Mouse (Mus musculus) layer of hippocampus, postnatal 14 days (tissue): Measurements from ENCODE around the gene Adarb2. TPM values are rescaled to one million over a fixed set of nuclear protein-coding genes. Genes with fewer than 3 reads are reported as not detected.

Experiments
- DNase-seq, 2 experiments: peaks; one replicate each; pipeline ENCODE4 v3.0.0; 2021 to 2022; ENCODE audit warnings: low spot score in 2 of 2, mixed read lengths in 1 of 2
- total RNA-seq, 2 experiments: library from RNA; stranded (reverse); gene quantifications; 2 replicates each; pipeline ENCODE4 v1.2.3; 2021

Adarb2 gene
- total RNA-seq, 2 experiments from 2014 or later: 30.5 to 35.8 TPM

DNA sequence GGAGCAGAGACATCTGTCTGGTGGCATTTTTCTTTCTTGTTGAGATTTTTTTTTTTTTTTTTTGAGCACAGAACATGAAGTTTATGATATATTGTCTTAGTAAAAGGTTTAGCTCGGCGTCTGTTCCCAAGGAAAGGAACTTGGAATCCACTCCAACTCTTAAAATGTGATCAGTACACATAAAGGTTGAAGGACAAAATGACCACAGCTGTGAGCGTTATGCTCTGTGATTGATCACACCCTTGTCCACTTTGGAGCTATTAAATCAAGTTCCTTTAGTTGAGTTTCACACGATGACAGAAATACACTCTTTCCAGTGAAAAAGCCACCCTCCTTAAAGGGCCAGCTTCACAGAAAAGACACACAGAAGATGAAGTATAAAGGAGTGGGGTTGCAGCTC lies 568.0 kb downstream of the Adarb2 start:
- no peak for DNase-seq

DNA sequence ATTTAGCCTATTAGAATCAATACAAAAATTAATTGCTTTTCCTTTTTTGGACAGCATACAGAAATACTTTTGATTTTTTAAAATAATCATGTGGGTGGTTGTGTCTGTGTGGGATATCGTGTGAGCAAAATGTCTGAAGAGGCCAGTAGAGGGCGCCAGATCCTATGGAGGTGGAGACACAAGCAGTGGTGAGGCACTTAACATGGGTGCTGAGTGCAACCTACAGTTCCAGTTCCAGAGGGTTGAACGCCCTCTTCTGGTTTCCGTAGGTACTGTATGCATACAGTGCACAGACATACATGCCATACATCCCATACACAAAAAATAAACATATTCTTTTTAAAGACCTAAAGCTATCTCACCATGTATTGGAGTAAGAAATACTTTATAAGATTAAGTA lies 577.8 kb downstream of the Adarb2 start:
- peak; percentile 32 to 51 for DNase-seq

DNA sequence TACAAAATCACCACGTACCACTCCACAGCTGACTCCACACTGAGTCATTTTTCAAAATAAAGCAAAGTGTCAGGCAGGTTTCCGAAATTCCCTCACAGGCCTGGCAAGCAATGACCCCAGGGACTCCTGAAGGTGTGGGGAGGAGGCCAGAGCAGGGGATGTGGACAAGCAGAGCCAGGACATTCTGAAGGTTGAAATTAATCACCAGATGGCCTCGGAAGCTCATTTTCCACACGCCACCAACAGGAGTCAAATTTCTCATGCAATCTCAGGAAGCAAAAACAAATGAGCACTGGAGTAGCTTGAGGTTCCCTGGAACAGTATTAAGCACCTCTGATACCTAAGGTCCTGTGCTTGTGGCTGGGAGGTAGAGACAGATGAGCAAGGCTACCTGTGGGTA lies 580.0 kb downstream of the Adarb2 start:
- DNase-seq: no peak

DNA sequence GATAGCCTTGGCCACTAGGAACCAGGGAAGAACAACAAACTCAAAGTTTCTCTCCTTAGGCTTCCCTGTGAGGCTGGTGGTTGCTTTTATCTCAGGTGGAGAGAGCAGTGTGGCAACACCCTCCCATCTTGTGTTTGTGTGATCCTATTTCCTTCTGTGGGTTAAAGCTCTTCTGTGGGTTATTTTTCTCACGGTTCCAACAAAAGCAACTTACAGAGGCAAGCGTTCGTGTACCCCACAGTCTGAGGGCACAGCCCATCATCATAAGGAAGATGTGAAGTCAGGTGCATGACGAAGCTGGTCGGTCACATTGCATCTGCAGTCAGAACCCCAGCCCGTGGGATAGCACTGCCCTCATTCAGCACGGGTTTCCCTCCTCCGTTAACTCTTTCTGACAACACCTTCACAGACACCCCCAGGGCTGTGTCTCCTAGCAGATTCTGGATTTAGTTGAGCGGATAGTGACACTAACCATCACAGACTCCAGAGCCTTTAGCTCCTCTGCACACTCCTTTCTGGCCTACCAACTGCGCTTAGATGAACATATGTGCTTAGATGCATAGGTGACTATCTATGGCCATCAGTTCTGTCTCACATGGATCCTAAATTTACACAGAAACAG lies 581.1 kb downstream of the Adarb2 start:
- DNase-seq: no peak

DNA sequence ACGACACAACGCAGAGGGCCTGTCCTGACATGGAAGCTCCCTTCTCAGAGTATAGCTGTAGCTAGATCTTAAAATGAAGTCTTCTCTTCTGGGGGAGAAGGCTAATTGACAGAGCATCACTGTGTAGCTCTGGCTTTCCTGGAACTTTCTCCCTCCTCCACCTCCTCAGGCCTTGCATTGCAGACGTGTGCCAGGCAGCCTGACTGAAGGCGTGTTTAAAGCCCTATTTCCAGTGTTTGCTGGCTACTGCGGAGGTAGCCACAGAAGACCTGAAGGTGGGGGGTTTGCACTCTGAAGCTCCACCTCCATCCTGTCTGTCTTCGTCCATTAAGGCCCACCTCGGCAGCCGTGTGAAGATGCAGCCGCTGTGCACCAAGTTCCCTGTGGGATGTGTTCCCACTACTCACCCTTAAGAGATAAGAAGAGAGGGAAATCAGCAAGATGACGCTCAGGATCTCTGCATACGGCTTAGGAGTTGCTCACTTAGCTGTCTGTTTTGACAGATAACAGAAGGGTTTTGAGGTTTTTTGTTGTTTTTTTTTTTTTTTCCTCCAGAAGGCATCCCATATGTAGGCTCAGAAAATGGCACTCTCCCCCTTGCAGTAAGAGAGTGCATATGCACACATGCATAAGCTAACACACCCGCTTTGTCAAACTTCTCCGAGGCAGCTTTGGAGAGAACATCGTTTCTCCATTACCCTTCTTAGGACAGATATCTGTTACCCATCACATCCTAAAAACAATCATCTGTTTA lies 581.8 kb downstream of the Adarb2 start:
- peak in 1 of 2 experiments; percentile 18 for DNase-seq

DNA sequence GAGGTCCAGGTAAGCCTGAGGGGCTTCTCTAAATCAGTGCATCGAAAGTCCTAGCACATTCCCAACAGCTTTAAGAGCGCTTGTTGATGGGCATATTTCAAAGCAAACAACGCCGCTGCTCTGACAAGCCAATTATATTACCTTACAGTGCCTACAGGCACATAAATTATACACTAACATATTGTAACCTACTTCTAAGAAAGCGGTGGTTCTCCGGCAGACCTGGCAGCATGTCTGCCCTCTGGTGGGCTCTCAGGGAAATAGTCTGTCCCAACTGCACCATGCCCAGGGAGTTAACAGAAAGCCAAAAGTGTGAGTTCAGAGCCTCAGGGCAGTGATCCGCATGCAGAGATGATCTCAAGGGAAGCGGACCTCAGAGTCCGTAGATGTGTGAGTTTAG lies 582.5 kb downstream of the Adarb2 start:
- DNase-seq: peak; percentile 31 to 39

DNA sequence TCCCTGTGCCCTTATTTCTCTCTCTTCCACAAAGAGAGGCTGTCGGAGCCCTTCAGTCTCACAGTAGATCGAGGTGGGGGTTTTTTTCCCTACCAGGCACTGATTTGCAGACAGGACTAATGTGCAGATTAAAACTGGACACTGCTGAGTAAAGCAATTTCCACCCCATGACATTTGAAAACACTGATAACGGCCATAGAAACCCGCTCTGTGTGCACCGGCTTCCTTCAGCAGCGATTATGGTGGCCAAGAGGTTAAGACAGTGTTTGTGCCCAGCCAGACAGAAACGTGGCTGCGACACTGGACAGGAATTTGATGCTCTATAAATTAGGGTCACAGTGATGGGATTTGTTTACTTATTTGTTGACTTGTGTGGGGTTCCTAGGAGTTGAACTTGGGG lies 590.6 kb downstream of the Adarb2 start:
- DNase-seq: no peak

DNA sequence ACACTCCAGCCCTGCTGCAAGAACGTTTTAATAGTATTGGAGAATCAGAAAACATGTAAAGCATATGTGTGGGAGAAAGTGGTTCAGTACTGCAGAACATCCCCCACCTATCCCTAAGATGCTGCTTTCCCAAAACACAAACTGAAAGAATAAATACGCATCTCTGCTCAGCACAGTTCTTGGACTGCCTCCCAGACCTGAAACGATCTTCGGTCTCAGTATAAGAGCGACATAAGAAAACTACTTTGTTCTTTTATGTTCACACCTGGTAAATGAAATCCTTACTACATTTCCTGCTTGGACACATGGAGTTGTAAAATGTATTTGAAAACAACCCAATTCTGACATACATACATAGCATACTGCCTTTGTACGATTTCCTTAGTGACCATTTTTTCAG lies 597.9 kb downstream of the Adarb2 start:
- no peak for DNase-seq

DNA sequence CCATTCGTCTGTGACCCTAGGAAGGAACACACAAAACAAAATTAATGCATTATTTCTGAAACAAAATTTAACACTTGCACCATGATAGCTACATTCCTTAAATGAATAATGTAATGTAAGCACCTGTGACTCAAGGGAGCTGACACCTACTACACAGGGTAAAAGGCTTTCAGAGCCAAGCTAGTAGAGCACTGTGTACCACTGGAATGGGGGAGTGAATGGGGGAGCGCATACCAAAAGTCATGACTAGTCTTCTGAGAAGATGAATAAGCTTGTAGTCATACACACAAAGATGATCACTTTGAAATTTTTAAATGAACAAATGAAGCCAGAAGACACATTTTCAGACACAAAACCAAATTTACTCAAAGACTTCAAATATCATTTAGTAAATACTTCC lies 603.3 kb downstream of the Adarb2 start:
- DNase-seq: no peak
